Mouse (Mus musculus): Measurements from ENCODE around the gene Ubl7.

The Ubl7 gene

GRCm38 (mm10) chr9:57967237-57967960, 56.6 kb downstream of the Ubl7 start:
- DNase-seq (ENCODE audit: low read depth): no peak

GRCm38 (mm10) chr9:57968166-57968771, 57.5 kb downstream of the Ubl7 start:
- DNase-seq (ENCODE audit: low read depth): peak; percentile 40

GRCm38 (mm10) chr9:57968783-57969542, 58.2 kb downstream of the Ubl7 start:
- no peak for DNase-seq (ENCODE audit: low read depth)

GRCm38 (mm10) chr9:57969736-57970495, 59.1 kb downstream of the Ubl7 start:
- no peak for DNase-seq (ENCODE audit: low read depth)

GRCm38 (mm10) chr9:57971413-57971812, 60.6 kb downstream of the Ubl7 start:
- DNase-seq (ENCODE audit: low read depth): peak; percentile 41

- DNase-seq (ENCODE audit: low read depth): peak; percentile 57
Measured at GRCm38 (mm10) chr9:57972141-57972591, 61.4 kb downstream of the Ubl7 start.

GRCm38 (mm10) chr9:57972776-57973439, 62.1 kb downstream of the Ubl7 start:
- DNase-seq (ENCODE audit: low read depth): peak; percentile 34

GRCm38 (mm10) chr9:57973440-57974066, 62.8 kb downstream of the Ubl7 start:
- DNase-seq (ENCODE audit: low read depth): no peak

GRCm38 (mm10) chr9:57974221-57974620, 63.4 kb downstream of the Ubl7 start:
- DNase-seq (ENCODE audit: low read depth): no peak

GRCm38 (mm10) chr9:57975200-57975821, 64.5 kb downstream of the Ubl7 start:
- DNase-seq (ENCODE audit: low read depth): no peak

- no peak for DNase-seq (ENCODE audit: low read depth)
Measured at GRCm38 (mm10) chr9:57978025-57978424, 67.2 kb downstream of the Ubl7 start.

GRCm38 (mm10) chr9:57978858-57979257, 68.1 kb downstream of the Ubl7 start:
- DNase-seq (ENCODE audit: low read depth): no peak
